Mouse (Mus musculus) intestine, embryonic 14.5 days (tissue): Measurements from ENCODE around the gene Dnal4. TPM values are rescaled to one million over a fixed set of nuclear protein-coding genes. Genes with fewer than 3 reads are reported as not detected.
"Not testable (repeated sequence)": the region's sequence is repeated elsewhere in the genome, so short reads cannot be mapped to it uniquely, and the experiment has no call there.

ENCODE experiments used
- ATAC-seq: fragments of 200-750 bp; cut with Nextera tagmentation; replicated peaks from 2 replicates; pipeline ENCODE4 v1.8.0; 2017; ENCODE audit warnings: low read depth, moderate number of reproducible peaks, moderate TSS enrichment, moderate library complexity; ENCODE audit not compliant: low FRiP score, low TSS enrichment
- DNase-seq: peaks from one replicate; pipeline ENCODE4 v3.0.0-alpha.2; 2018; ENCODE audit warnings: low spot score
- H3K27ac ChIP-seq: fragments of 300-500 bp; sonication (generic); 2 replicates; pipeline ENCODE4 v1.5.1; 2014; ENCODE audit warnings: low read depth, mild to moderate bottlenecking, control low read depth
- H3K27me3 ChIP-seq: fragments of 300-500 bp; sonication (generic); replicated peaks from 2 replicates; pipeline ENCODE4 v1.6.1; 2014; ENCODE audit warnings: low read length, control low read depth; ENCODE audit not compliant: control insufficient read depth, insufficient read depth
- H3K36me3 ChIP-seq: fragments of 300-500 bp; sonication (generic); 2 replicates; pipeline ENCODE4 v1.6.1; 2014; ENCODE audit warnings: low read length, control low read depth; ENCODE audit not compliant: control insufficient read depth, insufficient read depth
- H3K4me1 ChIP-seq: fragments of 300-500 bp; sonication (generic); replicated peaks from 2 replicates; pipeline ENCODE4 v1.6.1; 2014; ENCODE audit warnings: low read length, control low read depth, mixed read lengths; ENCODE audit not compliant: control insufficient read depth, insufficient read depth
- H3K4me2 ChIP-seq: fragments of 300-500 bp; sonication (generic); 2 replicates; pipeline ENCODE4 v1.6.1; 2014; ENCODE audit warnings: low read length
- H3K4me3 ChIP-seq: fragments of 300-500 bp; sonication (generic); 2 replicates; pipeline ENCODE4 v1.5.1; 2014; ENCODE audit warnings: low read depth, low read length, control low read depth, mixed read lengths
- H3K9ac ChIP-seq: fragments of 300-500 bp; sonication (generic); 2 replicates; pipeline ENCODE4 v1.6.1; 2014; ENCODE audit warnings: mild to moderate bottlenecking, low read length
- H3K9me3 ChIP-seq: fragments of 300-500 bp; sonication (generic); 2 replicates; pipeline ENCODE4 v1.6.1; 2016; ENCODE audit warnings: low read length, control low read depth; ENCODE audit not compliant: control insufficient read depth
- WGBS: fragments of 180-500 bp; shearing (Covaris S2); extraction: QIAGEN DNeasy Blood & Tissue Kit; methylation state at CpG from one replicate; pipeline ENCODE4 v1.1.7; 2014; 5-methylcytosine and 5-hydroxymethylcytosine counted together
- polyA plus RNA-seq: library from polyadenylated mRNA; unstranded; fragments of >200 nt; fragmentation: Nextera tagmentation; extraction: Ambion mirVana; gene quantifications from 2 replicates; pipeline ENCODE4 v1.2.1, GENCODE M21; 2014

The Dnal4 gene
- polyA plus RNA-seq, 1 experiment from 2014 or later: 47.5 TPM

DNA sequence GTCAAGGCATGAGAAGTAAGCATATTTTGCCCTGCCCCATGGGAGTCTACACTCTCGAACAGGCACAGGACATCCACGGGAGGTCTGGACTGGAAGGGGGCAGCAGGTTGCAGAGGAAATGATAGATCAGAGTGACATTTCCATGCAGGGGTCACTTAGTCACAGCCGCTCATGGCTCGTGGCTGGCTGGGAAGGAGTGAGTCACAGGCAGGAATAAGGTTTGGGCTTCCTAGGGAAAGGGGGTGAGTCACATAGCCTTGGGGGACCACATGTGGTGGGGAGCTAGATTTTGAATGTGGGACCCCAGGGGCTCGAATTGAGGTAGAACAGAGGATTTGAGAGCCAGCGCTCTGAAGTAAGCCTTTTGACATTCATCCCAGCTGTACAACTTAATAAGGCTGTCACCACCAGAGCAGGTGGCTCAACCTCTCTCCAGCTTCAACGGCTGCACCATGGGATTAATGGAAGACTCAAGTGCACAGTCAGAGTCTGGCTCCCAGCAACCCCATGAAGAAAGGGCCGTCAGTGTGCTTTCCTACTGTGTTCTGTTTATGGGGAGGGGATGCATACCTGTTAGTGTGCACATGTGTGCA is 36.1 kb upstream of the Dnal4 start:
- Histone ChIP-seq H3K27me3 (0 out of 2 replicates have a peak, but pooled peaks cover 5% of the 10 kb centered on the region), H3K9me3 (peaks cover 4% of the 10 kb centered on the region; the same call in 1 of the 2 replicates), H3K4me3 (no peak overlapping the region), H3K4me2 (no peak overlapping the region), H3K9ac (no peak overlapping the region), H3K36me3 (no peaks in the 10 kb centered on the region), H3K27ac (no peak overlapping the region), H3K4me1 (no peaks in the 10 kb centered on the region)
- no peak for ATAC-seq
- WGBS: 43% methylated on average over 8 of the region's 8 CpGs
- DNase-seq: no peak

DNA sequence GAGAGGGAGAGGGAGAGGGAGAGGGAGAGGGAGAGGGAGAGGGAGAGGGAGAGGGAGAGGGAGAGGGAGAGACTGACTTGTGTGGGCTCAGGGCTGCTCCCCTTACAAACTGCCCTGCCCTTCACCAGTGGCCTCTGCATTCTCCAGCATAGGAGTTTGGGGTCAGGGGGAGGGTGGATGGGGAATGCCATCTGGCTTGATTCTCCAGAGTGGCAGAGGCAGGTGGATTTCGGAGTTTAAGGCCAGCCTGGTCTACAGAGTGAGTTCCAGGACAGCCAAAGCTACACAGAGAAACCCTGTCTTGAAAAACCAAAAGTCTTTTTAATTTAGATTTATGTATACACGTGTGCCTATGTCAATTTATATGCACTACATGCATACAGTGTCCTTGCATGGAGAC is 35.2 kb upstream of the Dnal4 start:
- not testable (repeated sequence) for ATAC-seq, H3K9ac ChIP-seq, H3K36me3 ChIP-seq, H3K4me1 ChIP-seq, H3K4me3 ChIP-seq, H3K4me2 ChIP-seq, H3K27me3 ChIP-seq, DNase-seq, H3K9me3 ChIP-seq, H3K27ac ChIP-seq
- 59% methylated on average over 2 of the region's 2 CpGs for WGBS

DNA sequence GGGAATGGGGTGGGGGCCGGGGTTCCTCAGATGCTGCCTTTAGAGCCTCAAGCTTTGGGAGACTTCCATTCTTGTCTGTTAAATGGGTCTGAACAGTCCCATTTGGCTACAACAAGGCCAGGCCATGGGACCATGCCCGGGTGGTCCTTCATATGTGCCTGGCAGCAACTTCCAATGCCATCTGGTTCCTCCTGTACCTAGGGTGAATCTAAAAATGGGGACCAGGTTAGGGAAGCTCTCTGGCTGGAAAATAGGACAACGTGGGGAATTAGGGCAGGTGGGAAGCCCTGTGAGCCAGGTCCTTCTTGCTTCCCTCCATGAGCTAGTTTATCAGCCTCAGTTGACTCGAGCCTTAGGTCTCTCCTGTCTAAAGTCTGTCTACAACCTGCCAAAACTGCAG is 33.3 kb upstream of the Dnal4 start:
- H3K27ac ChIP-seq: no peak overlapping the region
- no peak for DNase-seq
- no peak for ATAC-seq
- H3K27me3 ChIP-seq: peaks cover 23% of the 10 kb centered on the region
- H3K4me3 ChIP-seq: no peak overlapping the region
- no peak overlapping the region for H3K4me2 ChIP-seq
- no peak overlapping the region for H3K9ac ChIP-seq
- H3K36me3 ChIP-seq: no peaks in the 10 kb centered on the region
- H3K9me3 ChIP-seq: no peaks in the 10 kb centered on the region
- 79% methylated on average over 4 of the region's 4 CpGs for WGBS
- no peaks in the 10 kb centered on the region for H3K4me1 ChIP-seq

DNA sequence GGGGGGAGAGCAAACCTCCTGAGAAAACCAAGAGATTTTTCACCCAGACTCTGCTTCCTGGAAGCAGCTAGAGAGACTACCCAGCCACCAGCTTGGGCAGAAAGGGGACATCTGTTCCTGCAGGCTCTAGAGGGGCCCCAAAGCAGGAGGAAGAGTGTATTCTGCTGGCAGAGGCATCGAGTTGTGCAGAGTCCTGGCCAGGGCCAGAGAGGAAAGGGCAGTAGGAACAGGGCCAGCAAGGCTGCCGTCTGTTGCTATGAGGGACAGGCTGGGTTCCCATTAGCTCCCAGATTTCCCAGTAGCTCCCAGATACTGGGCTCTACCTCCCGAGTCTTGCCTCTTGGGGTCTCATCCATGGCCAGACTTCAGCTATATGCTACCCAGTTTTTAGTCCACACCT is 32.4 kb upstream of the Dnal4 start:
- DNase-seq: no peak
- Histone ChIP-seq H3K27me3 (peaks cover 32% of the 10 kb centered on the region), H3K9me3 (no peaks in the 10 kb centered on the region), H3K36me3 (no peaks in the 10 kb centered on the region), H3K4me1 (no peaks in the 10 kb centered on the region), H3K27ac (no peak overlapping the region), H3K4me3 (no peak overlapping the region), H3K4me2 (no peak overlapping the region), H3K9ac (no peak overlapping the region)
- no peak for ATAC-seq
- WGBS: 66% methylated on average over 3 of the region's 3 CpGs

DNA sequence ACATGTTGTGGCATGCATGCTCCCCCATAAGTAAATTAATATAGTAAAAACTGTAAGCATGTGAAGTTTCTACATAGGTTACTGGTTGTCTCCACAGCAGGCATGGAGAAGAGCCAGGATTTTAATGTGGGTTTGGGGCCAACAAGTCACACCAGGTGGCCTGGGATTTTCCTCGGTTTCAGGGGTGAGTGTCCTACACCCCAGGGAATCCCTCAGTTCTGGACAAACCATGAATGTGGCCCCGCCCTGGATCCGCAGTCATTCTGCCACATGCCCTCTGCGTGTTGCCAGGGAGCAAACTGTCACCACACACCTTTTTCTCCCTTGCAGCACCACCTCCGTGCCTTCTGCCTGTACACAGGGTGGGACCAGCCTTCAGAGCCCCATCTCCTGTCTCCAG is 31.0 kb upstream of the Dnal4 start:
- no peaks in the 10 kb centered on the region for H3K36me3 ChIP-seq
- no peak overlapping the region for H3K4me3 ChIP-seq
- no peaks in the 10 kb centered on the region for H3K9me3 ChIP-seq
- H3K27me3 ChIP-seq: peaks cover 43% of the 10 kb centered on the region
- no peak overlapping the region for H3K27ac ChIP-seq
- no peaks in the 10 kb centered on the region; the same call in 1 of the 2 replicates for H3K4me1 ChIP-seq
- DNase-seq: no peak
- ATAC-seq: no peak
- 44% methylated on average over 5 of the region's 5 CpGs for WGBS
- no peak overlapping the region for H3K9ac ChIP-seq
- H3K4me2 ChIP-seq: no peak overlapping the region

DNA sequence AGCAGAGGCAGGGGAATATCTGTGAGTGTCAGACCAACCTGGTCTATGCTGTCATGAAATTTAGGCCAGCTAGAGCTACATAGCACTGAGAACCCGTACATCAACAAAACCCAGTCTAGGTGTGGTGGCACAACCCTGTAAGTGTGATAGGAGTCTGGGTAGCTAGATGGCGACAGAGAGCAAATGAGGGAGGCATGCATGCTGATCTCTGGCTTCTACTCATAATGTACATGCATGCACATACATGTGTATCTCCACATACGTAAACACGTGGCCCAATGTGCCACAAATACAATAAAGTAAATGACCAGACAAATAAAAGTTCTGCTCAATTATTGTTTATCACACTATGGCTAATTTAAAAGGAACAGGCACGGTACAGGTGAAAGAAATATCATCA is 30.5 kb upstream of the Dnal4 start:
- no peak for DNase-seq
- no peaks in the 10 kb centered on the region for H3K36me3 ChIP-seq
- H3K4me1 ChIP-seq: no peaks in the 10 kb centered on the region; the same call in 1 of the 2 replicates
- H3K9me3 ChIP-seq: no peaks in the 10 kb centered on the region
- WGBS: 26% methylated on average over 5 of the region's 5 CpGs
- ATAC-seq: no peak
- no peak overlapping the region for H3K4me3 ChIP-seq
- H3K9ac ChIP-seq: no peak overlapping the region
- peaks cover 48% of the 10 kb centered on the region for H3K27me3 ChIP-seq
- H3K27ac ChIP-seq: no peak overlapping the region
- no peak overlapping the region for H3K4me2 ChIP-seq

DNA sequence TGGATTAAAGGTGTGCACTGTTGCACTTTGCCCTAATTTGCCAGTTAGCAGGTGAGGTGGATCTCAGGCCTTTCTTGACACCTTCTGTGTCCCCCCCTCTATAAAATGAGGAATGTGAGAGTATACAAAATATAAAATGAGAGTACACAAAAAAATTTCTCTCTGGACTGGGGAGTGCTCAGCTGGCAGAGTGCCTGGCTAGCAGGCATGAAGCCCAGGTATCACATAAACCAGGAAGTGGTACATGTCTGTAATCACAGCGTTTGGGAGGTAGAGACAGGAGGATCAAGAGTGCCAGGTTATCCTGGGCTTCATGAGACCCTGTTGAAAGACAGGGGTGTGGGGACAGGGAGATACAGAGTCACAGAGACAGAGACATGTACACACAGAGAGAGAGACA is 29.4 kb upstream of the Dnal4 start:
- Histone ChIP-seq H3K4me1 (no peaks in the 10 kb centered on the region; the same call in 1 of the 2 replicates), H3K4me2 (no peak overlapping the region), H3K27ac (no peak overlapping the region), H3K9me3 (no peaks in the 10 kb centered on the region), H3K36me3 (no peaks in the 10 kb centered on the region), H3K27me3 (peaks cover 59% of the 10 kb centered on the region), H3K9ac (no peak overlapping the region), H3K4me3 (no peak overlapping the region)
- 36% methylated on average over 1 of the region's 1 CpGs for WGBS
- DNase-seq (no peak), ATAC-seq (no peak)

DNA sequence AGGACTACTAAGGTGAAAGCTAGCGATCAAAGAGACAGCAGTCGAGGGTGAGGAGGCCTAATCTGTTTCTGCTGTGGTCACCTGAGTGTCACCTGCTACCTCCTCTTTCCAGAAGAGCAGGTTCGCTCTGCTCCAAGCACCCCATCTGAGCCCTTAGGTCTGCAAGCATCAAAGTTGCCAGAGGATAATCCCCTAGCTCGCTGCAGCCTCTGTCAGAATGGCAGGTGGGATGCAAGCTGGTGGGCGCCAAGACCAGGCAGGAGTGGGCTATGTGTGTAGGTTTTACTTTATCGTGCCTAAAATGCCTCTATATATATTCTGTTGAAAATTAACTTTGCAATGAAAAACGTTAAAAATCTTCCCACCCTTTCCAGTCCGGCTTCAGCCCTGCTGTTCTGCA is 27.6 kb upstream of the Dnal4 start:
- Histone ChIP-seq H3K9ac (no peak overlapping the region), H3K27me3 (peaks cover 66% of the 10 kb centered on the region), H3K27ac (no peak overlapping the region), H3K4me2 (no peak overlapping the region), H3K9me3 (no peaks in the 10 kb centered on the region), H3K4me1 (no peaks in the 10 kb centered on the region; the same call in 1 of the 2 replicates), H3K4me3 (no peak overlapping the region), H3K36me3 (no peaks in the 10 kb centered on the region)
- ATAC-seq (no peak), DNase-seq (no peak)
- 21% methylated on average over 8 of the region's 8 CpGs for WGBS

DNA sequence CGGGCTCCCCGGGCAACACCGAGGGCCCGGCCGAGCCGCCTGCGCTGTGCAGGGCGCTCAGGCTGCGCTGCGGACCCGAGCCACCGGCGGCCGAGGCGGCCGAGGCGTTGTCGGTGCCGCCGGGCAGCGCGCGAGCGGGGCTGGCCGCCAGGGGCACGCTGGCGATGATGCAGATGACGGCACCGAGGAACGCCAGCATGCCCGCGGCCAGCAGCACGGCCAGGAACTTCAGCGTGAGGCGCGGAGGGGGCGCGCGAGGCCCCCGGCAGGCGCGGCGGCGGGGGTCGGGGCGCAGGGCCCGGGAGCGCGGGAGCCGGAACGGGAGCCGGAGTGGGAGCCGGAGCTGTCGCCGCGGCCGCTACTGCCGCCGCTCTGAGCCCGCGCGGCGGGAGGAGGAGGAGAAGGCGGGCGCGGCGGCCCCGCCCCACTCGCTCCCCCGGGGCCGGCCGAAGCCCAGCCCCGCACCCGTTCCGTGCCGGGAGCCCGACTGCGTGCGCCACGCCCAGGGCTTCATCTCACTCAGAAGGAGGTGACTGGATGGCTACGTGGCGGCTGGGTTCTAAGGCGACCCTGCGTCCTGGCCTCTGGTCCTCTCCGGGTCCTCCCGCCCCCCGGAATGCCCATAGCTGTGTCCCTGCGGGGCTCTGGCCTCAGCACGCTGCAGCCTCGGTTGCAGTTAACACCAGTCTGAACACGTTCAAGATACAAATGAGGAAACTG is 26.9 kb upstream of the Dnal4 start, which contains the start of gene Nptxr:
TSS of gene Nptxr (minus strand) at position 415 of the 720 bp plus-strand sequence.
- DNase-seq (peak; percentile 71), ATAC-seq (peak; percentile 75)
- Histone ChIP-seq H3K36me3 (no peaks in the 10 kb centered on the region), H3K27me3 (peaks cover 66% of the 10 kb centered on the region), H3K9ac (peak within 1 kb of the TSS; percentile 38), H3K27ac (no peak within 1 kb of the TSS), H3K4me2 (peak within 1 kb of the TSS; percentile 69), H3K4me3 (peak within 1 kb of the TSS; percentile 51), H3K9me3 (no peaks in the 10 kb centered on the region), H3K4me1 (no peaks in the 10 kb centered on the region; the same call in 1 of the 2 replicates)
- under 1% methylated on average over 77 of the region's 91 CpGs for WGBS
